Mouse (Mus musculus) neutrophil, adult 83 days (primary cell): ENCODE measurements around the gene Mlycd. TPM values are rescaled to one million over a fixed set of nuclear protein-coding genes. Genes with fewer than 3 reads are reported as not detected.

Experiments used
- total RNA-seq, 2 experiments: library from RNA; stranded (reverse); gene quantifications; one replicate each; pipeline ENCODE4 v1.2.4; 2023

Gene Mlycd
- total RNA-seq = 1 to 10 TPM; 7.8 to 7.9 TPM

GRCm38 (mm10) chr8:119394524-119395026 is at the start of gene Mlycd:
TSS of gene Mlycd (plus strand) at chr8:119394878.

GRCm38 (mm10) chr8:119433582-119434174 is 39.0 kb downstream of the Mlycd start, which contains the start of gene Osgin1:
TSS of gene Osgin1 (plus strand) at chr8:119434124.

GRCm38 (mm10) chr8:119446211-119446989 is 51.7 kb downstream of the Mlycd start, which contains the start of gene Necab2:
TSS of gene Necab2 (plus strand) at chr8:119446719.

Other genes with a start within 250 kb of the Mlycd start
- gene Hsbp1, start 50.4 kb upstream of the Mlycd start, total RNA-seq = 10 to 100 TPM; 54.1 to 60.7 TPM
- 100 to 1,000 TPM; 149 to 177 TPM for gene Osgin1, start 39.2 kb downstream of the Mlycd start, total RNA-seq
- gene Necab2, start 51.8 kb downstream of the Mlycd start, total RNA-seq = 1 to 10 TPM in 1 of 2 experiments, under 1 TPM in 1; 0.99 to 1.5 TPM
- not detected for gene Slc38a8, start 106.8 kb downstream of the Mlycd start, total RNA-seq
- gene Mbtps1, start 163.9 kb downstream of the Mlycd start, total RNA-seq = 10 to 100 TPM; 44.8 to 46.8 TPM
- gene Hsdl1, start 180.3 kb downstream of the Mlycd start, total RNA-seq = 10 to 100 TPM; 32.4 to 32.8 TPM
- under 1 TPM; 0.35 to 0.46 TPM for gene Dnaaf1, start 180.4 kb downstream of the Mlycd start, total RNA-seq
- 1 to 10 TPM; 9.0 TPM for gene Taf1c, start 210.3 kb downstream of the Mlycd start, total RNA-seq
- not detected for gene Adad2, start 217.9 kb downstream of the Mlycd start, total RNA-seq
- not detected for gene Kcng4, start 240.8 kb downstream of the Mlycd start, total RNA-seq